Mouse (Mus musculus): ENCODE results near the gene Trim28. TPM values are rescaled to one million over a fixed set of nuclear protein-coding genes. Genes with fewer than 3 reads are reported as not detected.

Gene Trim28
- total RNA-seq (2022) = 100 to 1,000 TPM; 218 to 241 (median 229) TPM

DNA sequence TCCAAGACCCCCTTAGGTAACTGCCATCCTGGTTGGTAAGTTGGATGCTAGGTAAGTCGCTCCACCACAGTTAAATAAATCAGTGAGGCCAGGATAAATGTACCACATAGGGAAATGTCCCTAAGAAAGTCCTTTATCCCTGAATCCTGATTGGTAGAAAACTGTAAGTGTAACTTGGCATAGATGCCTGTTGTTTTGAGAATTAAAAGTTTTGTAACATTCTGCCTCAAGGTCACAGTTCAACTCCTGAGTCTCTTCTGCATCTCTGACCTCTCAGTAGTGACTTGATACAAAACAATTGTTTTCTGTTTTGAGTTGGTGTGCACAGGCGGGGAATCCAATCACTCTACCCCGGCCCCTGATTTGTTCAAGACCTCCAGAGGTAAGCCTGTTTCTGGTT is at the start of gene Trim28:
TSS of gene Trim28 (plus strand) at position 264 of the 400 bp plus-strand sequence.
- DNase-seq (ENCODE audit: low spot score in 2 of 2) = no peak

GRCm38 (mm10) chr7:12949872-12950229 is 49.1 kb upstream of the Trim28 start:
- no peak for DNase-seq (ENCODE audit: low spot score in 2 of 2)

DNA sequence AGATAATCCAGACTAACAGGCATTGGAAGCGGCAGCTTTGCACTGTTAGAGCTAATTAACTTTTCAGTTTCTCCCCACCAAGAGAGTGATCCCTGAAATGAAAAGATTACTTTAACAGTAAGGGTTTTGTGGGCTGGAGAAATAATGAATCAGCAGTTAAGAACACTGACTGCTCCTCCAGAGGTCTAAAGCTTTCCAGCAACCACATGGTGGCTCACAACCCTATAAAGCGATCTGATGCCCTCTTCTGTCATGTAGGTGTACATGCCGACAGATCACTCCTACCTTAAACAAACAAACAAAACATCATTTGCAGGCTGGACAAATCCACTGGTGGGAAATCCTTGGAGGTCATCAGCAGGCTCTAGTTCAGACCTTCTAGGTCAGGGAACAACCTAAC is 44.0 kb upstream of the Trim28 start:
- DNase-seq (ENCODE audit: low spot score in 2 of 2) = no peak

GRCm38 (mm10) chr7:12957511-12957910 is 41.4 kb upstream of the Trim28 start:
- DNase-seq (ENCODE audit: low spot score in 2 of 2) = no peak

GRCm38 (mm10) chr7:12958948-12959347 is 40.0 kb upstream of the Trim28 start:
- no peak for DNase-seq (ENCODE audit: low spot score in 2 of 2)

GRCm38 (mm10) chr7:12959718-12960117 is 39.2 kb upstream of the Trim28 start:
- no peak for DNase-seq (ENCODE audit: low spot score in 2 of 2)

GRCm38 (mm10) chr7:12961511-12962141 is 37.3 kb upstream of the Trim28 start:
- peak; percentile 26 to 58 for DNase-seq (ENCODE audit: low spot score in 2 of 2)

DNA sequence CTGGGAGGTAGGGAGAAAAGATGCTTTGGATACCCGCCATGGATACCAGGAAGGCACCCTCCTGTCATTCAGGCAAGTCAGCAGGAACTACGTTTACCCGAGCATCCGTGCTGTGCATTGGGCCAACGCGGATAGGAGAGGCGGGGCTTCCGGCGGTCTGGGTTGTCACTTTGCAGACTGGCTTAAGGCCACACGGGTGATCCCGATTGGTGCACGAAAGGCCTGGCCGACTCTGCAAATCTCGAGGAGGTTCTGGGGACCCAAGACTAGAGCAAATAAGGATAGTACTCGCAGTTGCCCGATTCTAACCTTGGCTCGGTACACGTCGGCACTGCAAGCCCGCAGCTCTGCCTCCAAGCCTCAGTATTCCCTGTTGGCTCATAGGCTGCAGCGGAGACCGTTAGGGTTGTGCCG is 33.2 kb upstream of the Trim28 start, which contains the start of gene Zfp324:
TSS of gene Zfp324 (plus strand) at position 161 of the 414 bp plus-strand sequence.
- peak; percentile 83 to 92 for DNase-seq (ENCODE audit: low spot score in 2 of 2)

- DNase-seq (ENCODE audit: low spot score in 2 of 2) = peak; percentile 44 to 57
These were observed 32.6 kb upstream of the Trim28 start for GRCm38 (mm10) chr7:12966104-12966845.

GRCm38 (mm10) chr7:12970906-12971305 is 28.0 kb upstream of the Trim28 start:
- no peak for DNase-seq (ENCODE audit: low spot score in 2 of 2)

DNA sequence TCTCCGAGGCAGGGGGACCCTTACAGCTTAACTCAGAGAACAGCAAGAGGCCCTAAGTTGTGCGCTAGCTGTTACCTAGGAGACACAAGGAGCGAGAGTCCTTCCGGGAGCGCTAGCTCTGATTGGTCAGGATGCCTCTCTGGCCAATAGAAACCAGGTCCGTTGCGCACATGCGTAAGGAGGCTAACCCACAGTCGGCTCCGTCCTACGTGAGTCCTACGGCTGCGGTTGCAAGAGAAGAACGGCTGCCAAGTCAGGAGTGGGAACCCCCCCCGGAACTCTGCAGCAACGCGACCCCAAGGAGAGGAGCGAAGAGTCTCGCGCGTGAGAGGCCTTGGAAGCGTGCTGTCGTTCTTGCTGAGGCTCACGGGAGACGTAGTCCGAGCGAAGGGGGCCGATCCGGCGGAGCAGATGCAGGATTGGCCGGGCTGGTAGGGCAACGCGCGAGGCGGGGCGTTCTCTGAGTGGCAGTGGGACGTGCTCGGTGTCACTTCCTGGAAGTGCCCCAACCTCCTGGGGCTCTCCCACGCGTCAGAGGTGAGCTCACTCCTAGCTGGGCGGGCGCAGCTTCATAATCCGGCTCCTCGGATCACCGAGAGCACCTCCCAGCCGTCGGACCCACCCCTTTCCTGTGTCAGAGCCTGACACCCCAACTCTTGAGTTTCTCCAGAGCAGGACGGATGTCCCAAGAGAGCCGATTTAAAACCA is 21.1 kb upstream of the Trim28 start, which contains the start of gene Zfp446:
TSS of gene Zfp446 (plus strand) at position 167 of the 708 bp plus-strand sequence.
- DNase-seq (ENCODE audit: low spot score in 2 of 2) = peak; percentile 95 to 99

- peak in 1 of 2 experiments; percentile 26 for DNase-seq (ENCODE audit: low spot score in 2 of 2)
These were observed 19.8 kb upstream of the Trim28 start for GRCm38 (mm10) chr7:12978931-12979722.

DNA sequence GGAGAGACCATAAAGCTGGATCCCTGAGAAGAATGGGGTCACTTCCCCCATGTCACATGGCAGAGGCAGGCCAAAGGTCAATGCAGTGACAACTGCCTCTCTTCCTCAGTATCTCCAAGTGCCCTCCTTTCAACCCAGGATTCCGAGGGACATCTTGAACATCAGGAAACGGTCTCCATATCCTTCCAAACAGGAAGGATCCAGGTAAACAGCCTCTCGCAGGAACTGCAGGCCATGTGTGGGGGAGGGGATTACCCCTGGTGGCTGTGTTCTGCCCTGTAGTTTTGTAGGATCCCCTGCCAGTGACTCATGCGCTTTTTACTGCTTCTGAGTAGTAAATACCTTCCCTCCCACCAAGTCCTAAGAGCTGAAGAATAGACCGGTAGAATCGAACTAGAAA is 19.1 kb upstream of the Trim28 start:
- peak in 1 of 2 experiments; percentile 24 for DNase-seq (ENCODE audit: low spot score in 2 of 2)

DNA sequence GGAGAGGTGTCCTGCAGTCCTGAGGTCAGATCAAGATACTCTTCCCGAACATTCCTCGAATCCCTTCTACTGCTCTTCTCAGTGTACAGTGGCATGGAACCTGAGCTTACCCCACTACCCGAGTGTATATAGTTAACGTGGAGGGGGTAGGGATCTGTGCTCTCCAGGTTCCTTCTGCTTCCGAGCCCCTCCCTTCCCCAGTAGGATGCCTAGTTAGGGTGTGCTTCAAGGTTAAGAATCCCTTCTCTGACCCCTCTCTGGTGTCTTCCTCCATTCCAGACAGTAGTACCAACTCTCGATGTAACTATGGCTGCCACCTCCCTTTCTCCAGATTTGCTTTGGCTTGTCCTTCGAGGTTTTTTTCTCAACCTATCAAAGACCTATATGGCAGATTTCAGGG is 18.6 kb upstream of the Trim28 start:
- no peak for DNase-seq (ENCODE audit: low spot score in 2 of 2)

- DNase-seq (ENCODE audit: low spot score in 2 of 2) = no peak
These were observed 13.2 kb upstream of the Trim28 start for GRCm38 (mm10) chr7:12985724-12986123.

- no peak for DNase-seq (ENCODE audit: low spot score in 2 of 2)
These were observed 12.0 kb upstream of the Trim28 start for GRCm38 (mm10) chr7:12986906-12987305.

DNA sequence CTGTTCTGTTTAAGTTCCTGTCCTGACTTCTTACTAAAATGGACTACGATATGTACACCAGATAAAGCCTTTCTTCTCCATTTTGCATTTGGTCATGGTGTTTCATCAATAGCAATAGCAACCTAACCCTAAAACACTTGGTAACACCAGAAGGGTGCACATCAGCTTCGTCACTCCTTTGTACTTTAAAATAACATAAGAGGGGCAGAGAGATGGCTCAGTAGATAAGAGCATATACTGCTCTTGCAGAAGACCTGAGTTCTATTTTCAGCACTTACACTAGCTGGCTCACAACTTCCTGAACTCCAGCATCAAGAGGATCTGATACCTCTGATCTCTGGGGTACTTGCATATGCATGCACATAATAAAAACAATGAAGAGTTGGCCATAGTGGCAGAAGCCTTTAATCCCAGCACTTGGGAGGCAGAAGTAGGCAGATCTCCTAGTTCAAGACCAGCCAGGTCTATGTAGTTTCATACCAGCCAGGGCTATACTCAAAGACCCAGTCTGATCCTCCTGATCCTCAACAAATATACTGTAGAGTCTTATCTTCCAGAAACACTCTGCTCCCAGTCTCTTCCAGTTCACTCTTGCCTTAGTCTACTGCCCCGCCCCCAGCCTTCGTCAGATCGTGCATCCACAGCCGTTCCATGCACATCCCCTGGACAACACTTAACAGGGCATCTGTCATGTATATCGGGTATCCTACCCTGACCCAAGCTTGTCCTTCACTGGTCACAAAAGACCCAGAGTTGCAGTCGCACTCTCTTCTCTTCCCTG is 11.3 kb upstream of the Trim28 start:
- DNase-seq (ENCODE audit: low spot score in 2 of 2) = no peak

DNA sequence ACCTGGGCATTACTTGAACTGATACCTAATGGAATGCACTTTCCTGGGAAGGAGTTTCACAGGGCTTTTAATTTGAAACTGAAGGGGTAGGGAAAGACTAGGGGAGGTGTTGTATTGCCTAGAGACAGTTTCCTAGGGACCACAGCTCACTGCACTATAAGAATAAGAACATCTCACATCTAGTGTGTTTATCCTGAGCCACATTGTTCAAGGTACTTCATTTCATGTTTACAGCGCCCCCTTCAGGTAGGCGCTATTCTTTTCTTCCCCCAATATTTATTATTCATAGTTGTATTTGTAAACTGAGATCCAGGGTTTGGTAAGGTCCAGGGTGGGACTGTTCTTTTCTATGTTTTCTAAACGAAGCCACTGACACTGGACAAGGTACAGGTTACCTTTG is 6.7 kb upstream of the Trim28 start:
- no peak for DNase-seq (ENCODE audit: low spot score in 2 of 2)

GRCm38 (mm10) chr7:12993148-12993547 is 5.8 kb upstream of the Trim28 start:
- no peak for DNase-seq (ENCODE audit: low spot score in 2 of 2)

GRCm38 (mm10) chr7:12995862-12996261 is 3.1 kb upstream of the Trim28 start:
- DNase-seq (ENCODE audit: low spot score in 2 of 2) = no peak

DNA sequence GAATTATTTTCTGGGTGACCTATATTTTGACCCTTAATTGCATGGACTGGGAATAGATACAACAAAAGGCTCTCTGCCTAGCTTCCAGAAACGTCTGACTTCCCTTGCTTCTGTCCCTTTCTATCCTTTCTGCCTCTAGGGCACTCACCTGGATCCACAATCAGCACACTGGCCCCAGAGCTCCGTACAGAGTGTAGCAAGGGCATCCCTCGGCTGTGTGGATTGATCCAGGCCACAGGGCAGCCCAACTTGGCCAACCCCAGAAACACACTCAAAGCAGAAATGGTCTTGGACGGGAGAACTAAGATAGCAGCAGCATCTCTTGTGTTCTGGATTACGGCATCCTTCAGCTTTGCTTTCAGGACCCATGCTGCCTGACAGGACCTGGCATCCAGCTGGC is 1.7 kb upstream of the Trim28 start:
- DNase-seq (ENCODE audit: low spot score in 2 of 2) = no peak

Measured in left cerebral cortex, adult 8-10 months (tissue).